Mouse (Mus musculus): ENCODE results near the gene Dock1.

The Dock1 gene

GRCm38 (mm10) chr7:135053186-135053715 lies 382.8 kb downstream of the Dock1 start:
- no peak for DNase-seq (ENCODE audit: low read depth, low spot score)

- no peak for DNase-seq (ENCODE audit: low read depth, low spot score)
Measured at GRCm38 (mm10) chr7:135054664-135055063, 384.2 kb downstream of the Dock1 start.

GRCm38 (mm10) chr7:135059071-135059470 lies 388.6 kb downstream of the Dock1 start:
- no peak for DNase-seq (ENCODE audit: low read depth, low spot score)

GRCm38 (mm10) chr7:135059562-135059961 lies 389.1 kb downstream of the Dock1 start:
- DNase-seq (ENCODE audit: low read depth, low spot score): no peak

- no peak for DNase-seq (ENCODE audit: low read depth, low spot score)
Measured at GRCm38 (mm10) chr7:135063886-135064285, 393.4 kb downstream of the Dock1 start.

- DNase-seq (ENCODE audit: low read depth, low spot score): no peak
Measured at GRCm38 (mm10) chr7:135065301-135065700, 394.8 kb downstream of the Dock1 start.

GRCm38 (mm10) chr7:135068887-135069286 lies 398.4 kb downstream of the Dock1 start:
- DNase-seq (ENCODE audit: low read depth, low spot score): no peak

GRCm38 (mm10) chr7:135076904-135077303 lies 406.4 kb downstream of the Dock1 start:
- no peak for DNase-seq (ENCODE audit: low read depth, low spot score)

GRCm38 (mm10) chr7:135077340-135077739 lies 406.9 kb downstream of the Dock1 start:
- no peak for DNase-seq (ENCODE audit: low read depth, low spot score)

- no peak for DNase-seq (ENCODE audit: low read depth, low spot score)
Measured at GRCm38 (mm10) chr7:135077806-135078205, 407.4 kb downstream of the Dock1 start.

GRCm38 (mm10) chr7:135083421-135083820 lies 413.0 kb downstream of the Dock1 start:
- no peak for DNase-seq (ENCODE audit: low read depth, low spot score)

- DNase-seq (ENCODE audit: low read depth, low spot score): no peak
Measured at GRCm38 (mm10) chr7:135084069-135084468, 413.6 kb downstream of the Dock1 start.

GRCm38 (mm10) chr7:135086556-135086955 lies 416.1 kb downstream of the Dock1 start:
- no peak for DNase-seq (ENCODE audit: low read depth, low spot score)

- no peak for DNase-seq (ENCODE audit: low read depth, low spot score)
Measured at GRCm38 (mm10) chr7:135089626-135090025, 419.2 kb downstream of the Dock1 start.

- no peak for DNase-seq (ENCODE audit: low read depth, low spot score)
Measured at GRCm38 (mm10) chr7:135093851-135094250, 423.4 kb downstream of the Dock1 start.

- DNase-seq (ENCODE audit: low read depth, low spot score): no peak
Measured at GRCm38 (mm10) chr7:135101921-135102320, 431.5 kb downstream of the Dock1 start.

GRCm38 (mm10) chr7:135106536-135106935 lies 436.1 kb downstream of the Dock1 start:
- DNase-seq (ENCODE audit: low read depth, low spot score): no peak

- no peak for DNase-seq (ENCODE audit: low read depth, low spot score)
Measured at GRCm38 (mm10) chr7:135110307-135110706, 439.9 kb downstream of the Dock1 start.

- DNase-seq (ENCODE audit: low read depth, low spot score): no peak
Measured at GRCm38 (mm10) chr7:135125296-135126065, 455.0 kb downstream of the Dock1 start.

- no peak for DNase-seq (ENCODE audit: low read depth, low spot score)
Measured at GRCm38 (mm10) chr7:135132461-135132860, 462.0 kb downstream of the Dock1 start.

- DNase-seq (ENCODE audit: low read depth, low spot score): no peak
Measured at GRCm38 (mm10) chr7:135134619-135135018, 464.2 kb downstream of the Dock1 start.

GRCm38 (mm10) chr7:135139153-135139612 lies 468.7 kb downstream of the Dock1 start:
- no peak for DNase-seq (ENCODE audit: low read depth, low spot score)

GRCm38 (mm10) chr7:135144731-135145130 lies 474.3 kb downstream of the Dock1 start:
- no peak for DNase-seq (ENCODE audit: low read depth, low spot score)
